In genomic region chr5:148517445-148517844, GRCm38 (mm10) we compare ENCODE assay signal across 28 mouse cellular contexts.
"Had no signal": no experiment of that assay in that cellular context is flagged by ENCODE, and none has a peak within 500 bp of the region (broad histone marks: within the 10 kb centered on the region; RNA-seq: fewer than 3 reads in every experiment).

No protein-coding gene starts in this region.

- H3K9me3 ChIP-seq: embryonic facial prominence, embryonic 10.5 days; embryonic facial prominence, embryonic 12.5 days; embryonic facial prominence, embryonic 13.5 days; embryonic facial prominence, embryonic 15.5 days; forebrain, embryonic 10.5 days; forebrain, embryonic 12.5 days; forebrain, embryonic 13.5 days; forebrain, embryonic 15.5 days had no signal

- H3K4me3 ChIP-seq: embryonic facial prominence, embryonic 10.5 days; embryonic facial prominence, embryonic 12.5 days; embryonic facial prominence, embryonic 13.5 days; embryonic facial prominence, embryonic 15.5 days; erythroblast, embryonic 14.5 days; forebrain, embryonic 10.5 days; forebrain, embryonic 12.5 days; forebrain, embryonic 13.5 days; forebrain, embryonic 15.5 days; gastrocnemius, adult 2 months; heart, adult 2 months had no signal

- H3K27ac ChIP-seq: embryonic facial prominence, embryonic 10.5 days; embryonic facial prominence, embryonic 12.5 days; embryonic facial prominence, embryonic 13.5 days; embryonic facial prominence, embryonic 15.5 days; forebrain, embryonic 10.5 days; forebrain, embryonic 12.5 days; forebrain, embryonic 13.5 days; forebrain, embryonic 15.5 days; gastrocnemius, adult 2 months; heart, adult 2 months had no signal

- H3K27me3 ChIP-seq: embryonic facial prominence, embryonic 12.5 days; embryonic facial prominence, embryonic 13.5 days; embryonic facial prominence, embryonic 15.5 days; forebrain, embryonic 12.5 days; forebrain, embryonic 13.5 days; forebrain, embryonic 15.5 days had no signal

- ATAC-seq: forebrain, embryonic 13.5 days; forebrain, embryonic 14.5 days; forebrain, embryonic 15.5 days; forebrain, embryonic 16.5 days; forebrain, postnatal 0 days had no signal

- H3K9ac ChIP-seq: embryonic facial prominence, embryonic 12.5 days; embryonic facial prominence, embryonic 13.5 days; embryonic facial prominence, embryonic 15.5 days; forebrain, embryonic 12.5 days; forebrain, embryonic 13.5 days; forebrain, embryonic 15.5 days; forebrain, postnatal 0 days had no signal

- DNase-seq: cerebellum, adult 2 months; cerebellum, adult 8-10 months; cerebellum, adult 9-10 months; cerebellum, adult 9-11 months; cerebellum, postnatal 10 days; cerebellum, postnatal 14 days; cerebellum, postnatal 25 days; cerebellum, postnatal 36 days; embryo, embryonic 11 days; forebrain, postnatal 0 days; gastrocnemius, adult 2 months; gastrocnemius, postnatal 10 days; gastrocnemius, postnatal 14 days; gastrocnemius, postnatal 25 days; gastrocnemius, postnatal 36 days; heart, adult 18-20 months; heart, adult 2 months had no signal

- H3K36me3 ChIP-seq: embryonic facial prominence, embryonic 10.5 days; embryonic facial prominence, embryonic 12.5 days; embryonic facial prominence, embryonic 13.5 days; embryonic facial prominence, embryonic 15.5 days; forebrain, embryonic 10.5 days; forebrain, embryonic 12.5 days; forebrain, embryonic 15.5 days had no signal

- H3K4me2 ChIP-seq: embryonic facial prominence, embryonic 12.5 days; embryonic facial prominence, embryonic 13.5 days; embryonic facial prominence, embryonic 15.5 days; forebrain, embryonic 12.5 days; forebrain, embryonic 13.5 days; forebrain, embryonic 15.5 days had no signal
